Mouse (Mus musculus): ENCODE results near the gene Rabl3.

- TF ChIP-seq CTCF (IDR thresholded peaks at IDR 0.05; ENCODE audit: extremely low read depth, insufficient read depth, insufficient read length, insufficient replicate concordance) = no peak
- TF ChIP-seq POLR2A (IDR thresholded peaks at IDR 0.05; ENCODE audit: low read depth, low read length) = no peak
Measured at GRCm38 (mm10) chr16:37504517-37504916, 35.2 kb upstream of the Rabl3 start.
